Mouse (Mus musculus): ENCODE data around the gene Shisa4. TPM values are rescaled to one million over a fixed set of nuclear protein-coding genes. Genes with fewer than 3 reads are reported as not detected.

The Shisa4 gene
- 10 to 100 TPM in 1 of 2 experiments, 1 to 10 TPM in 1; 9.6 to 11.7 TPM for total RNA-seq (2021)
- 29.3 and 47.0 TPM in 2 replicates for polyA plus RNA-seq (2012; rRNA removed)
- long read RNA-seq, transcript Shisa4-201 (5 exons, 1,763 nt): major isoform, 10 of 15 reads
- long read RNA-seq, partial matches to known transcripts: 2 of 15 reads
- long read RNA-seq, other reads (novel, unspliced or antisense): 1 of 15 reads

- DNase-seq: peak; percentile 85
These were observed at the start of gene Shisa4 for GRCm38 (mm10) chr1:135374868-135375581. TSS of gene Shisa4 (minus strand) at chr1:135375237.

- no peak for DNase-seq
These were observed 47.7 kb upstream of the Shisa4 start for GRCm38 (mm10) chr1:135422772-135423171.

GRCm38 (mm10) chr1:135413996-135414395 is 39.0 kb upstream of the Shisa4 start:
- DNase-seq: peak; percentile 75

GRCm38 (mm10) chr1:135412130-135412529 is 37.1 kb upstream of the Shisa4 start:
- DNase-seq: no peak

GRCm38 (mm10) chr1:135410967-135411366 is 35.9 kb upstream of the Shisa4 start:
- peak; percentile 79 for DNase-seq

- no peak for DNase-seq
These were observed 33.9 kb upstream of the Shisa4 start for GRCm38 (mm10) chr1:135408973-135409372.

GRCm38 (mm10) chr1:135405356-135405755 is 30.3 kb upstream of the Shisa4 start:
- DNase-seq: no peak

GRCm38 (mm10) chr1:135401452-135402110 is 26.5 kb upstream of the Shisa4 start:
- DNase-seq: no peak

GRCm38 (mm10) chr1:135399466-135399865 is 24.4 kb upstream of the Shisa4 start:
- no peak for DNase-seq

GRCm38 (mm10) chr1:135385161-135385560 is 10.1 kb upstream of the Shisa4 start:
- peak; percentile 48 for DNase-seq

GRCm38 (mm10) chr1:135384171-135384570 is 9.1 kb upstream of the Shisa4 start:
- no peak for DNase-seq

- DNase-seq: peak; percentile 27
These were observed 6.5 kb upstream of the Shisa4 start for GRCm38 (mm10) chr1:135381560-135381959.

- no peak for DNase-seq
These were observed 5.3 kb upstream of the Shisa4 start for GRCm38 (mm10) chr1:135380071-135380991.

- no peak for DNase-seq
These were observed 4.0 kb upstream of the Shisa4 start for GRCm38 (mm10) chr1:135379048-135379447.

GRCm38 (mm10) chr1:135378576-135378975 is 3.5 kb upstream of the Shisa4 start:
- no peak for DNase-seq

- peak; percentile 28 for DNase-seq
These were observed 716 bp downstream of the Shisa4 start for GRCm38 (mm10) chr1:135374175-135374867.

GRCm38 (mm10) chr1:135373171-135373677 is 1.8 kb downstream of the Shisa4 start:
- DNase-seq: no peak

GRCm38 (mm10) chr1:135369415-135369814 is 5.6 kb downstream of the Shisa4 start:
- DNase-seq: no peak

- peak; percentile 74 for DNase-seq
These were observed 6.1 kb downstream of the Shisa4 start for GRCm38 (mm10) chr1:135368982-135369381.

GRCm38 (mm10) chr1:135368245-135368644 is 6.8 kb downstream of the Shisa4 start:
- DNase-seq: peak; percentile 91

- no peak for DNase-seq
These were observed 7.4 kb downstream of the Shisa4 start for GRCm38 (mm10) chr1:135367595-135367994.

Data from adrenal gland, adult 2 months (tissue).